Mouse (Mus musculus) regulatory T cell (primary cell): ENCODE data around the gene M1ap.

Experiments used
- in situ Hi-C: fragments of 300-600 bp; cut with MboI, MseI; formaldehyde crosslinking; loops from one replicate; pipeline ENCODE4 v1.15.1; 2025; ENCODE audit warnings: high pct_unique_total_duplicates

M1ap gene

DNA sequence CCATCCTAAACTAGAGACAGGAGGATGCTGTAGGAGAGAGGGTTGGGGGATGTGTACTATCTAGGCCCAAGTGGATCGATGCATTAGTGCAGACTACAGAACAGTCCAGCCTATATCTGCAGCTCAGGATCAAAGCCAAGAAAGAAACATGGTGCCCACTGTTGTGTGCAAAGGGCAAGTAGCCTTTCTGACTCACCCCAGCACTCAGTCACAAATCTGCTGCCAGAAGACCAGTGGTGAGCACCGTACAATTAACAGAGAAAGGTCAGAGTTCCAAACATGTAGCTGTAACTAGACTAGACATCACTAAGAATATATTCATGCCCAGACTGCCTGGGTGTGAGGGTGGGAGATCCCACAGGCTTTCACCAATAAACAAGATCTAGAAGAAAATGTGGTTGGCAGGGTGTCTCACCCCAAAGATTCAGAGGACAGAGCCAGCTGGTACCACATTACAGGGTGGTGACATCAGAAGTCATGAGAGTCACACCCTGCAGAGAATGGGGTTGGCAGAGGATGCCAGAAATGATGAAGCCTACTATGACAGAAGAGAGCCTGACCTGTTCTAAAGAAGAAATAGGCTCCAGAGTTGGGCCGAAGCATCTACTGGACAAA lies 12.0 kb upstream of the M1ap start:
- in situ Hi-C loops, result no loop called here

DNA sequence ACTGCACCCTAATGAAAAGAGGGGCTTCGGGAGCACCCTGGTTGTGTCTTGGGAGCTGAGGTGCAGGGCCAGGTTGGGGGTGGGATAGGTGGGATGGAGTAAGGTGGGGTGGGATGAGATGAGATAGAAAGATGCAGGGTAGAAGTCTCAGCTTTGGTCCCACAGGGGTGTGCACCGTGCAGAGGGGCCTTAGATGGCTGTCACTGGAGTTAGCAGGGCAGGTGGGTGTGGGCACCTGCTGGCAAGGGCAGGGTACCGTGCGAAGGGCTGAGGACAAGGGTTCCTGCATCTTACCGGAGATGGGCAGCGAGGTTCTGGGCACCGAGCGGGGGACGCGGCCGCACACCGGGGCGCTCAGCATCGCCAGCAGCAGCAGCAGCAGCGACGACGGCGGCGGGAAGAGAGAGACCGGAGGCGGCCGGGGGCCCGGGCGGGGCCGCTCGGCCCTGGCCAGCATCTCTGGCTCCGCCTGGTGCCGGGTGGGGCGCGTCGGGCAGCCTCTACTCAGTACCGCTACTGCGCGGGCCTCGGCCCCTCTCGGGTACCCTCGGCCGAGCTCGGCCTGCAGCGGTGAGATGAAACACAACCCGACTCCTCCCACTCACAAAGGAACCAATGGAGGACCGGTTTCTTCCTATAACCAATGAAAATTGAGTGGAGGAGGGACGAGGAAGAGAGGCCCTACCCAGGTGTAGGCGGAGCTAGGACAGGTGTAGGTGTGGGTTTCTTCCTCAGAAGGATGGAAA lies 7.4 kb upstream of the M1ap start, which contains the start of gene Sema4f:
Gene Sema4f, minus strand, starts transcription at position 603 of the 746 bp plus-strand sequence.
- in situ Hi-C loops, result no loop called here

DNA sequence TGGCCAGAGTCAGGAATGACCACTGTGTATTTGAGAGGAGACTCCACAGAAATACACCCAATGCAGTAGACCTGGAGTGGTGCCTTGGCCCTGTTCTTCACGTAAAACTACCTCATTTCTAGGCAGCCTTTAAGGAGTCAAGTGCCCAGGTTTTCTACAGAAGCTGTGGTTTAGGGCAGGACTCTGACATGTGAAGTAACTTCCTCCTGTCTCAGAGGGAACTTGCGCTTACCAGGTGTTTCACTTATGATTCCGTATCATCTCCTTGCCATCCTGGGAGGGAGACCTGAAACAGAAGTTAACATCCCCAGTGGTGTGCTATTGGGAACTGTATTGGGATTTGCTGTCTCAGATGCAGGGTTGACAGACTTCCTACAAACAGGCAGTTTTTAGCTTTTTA lies 5.9 kb upstream of the M1ap start:
- in situ Hi-C loops, result no loop called here

DNA sequence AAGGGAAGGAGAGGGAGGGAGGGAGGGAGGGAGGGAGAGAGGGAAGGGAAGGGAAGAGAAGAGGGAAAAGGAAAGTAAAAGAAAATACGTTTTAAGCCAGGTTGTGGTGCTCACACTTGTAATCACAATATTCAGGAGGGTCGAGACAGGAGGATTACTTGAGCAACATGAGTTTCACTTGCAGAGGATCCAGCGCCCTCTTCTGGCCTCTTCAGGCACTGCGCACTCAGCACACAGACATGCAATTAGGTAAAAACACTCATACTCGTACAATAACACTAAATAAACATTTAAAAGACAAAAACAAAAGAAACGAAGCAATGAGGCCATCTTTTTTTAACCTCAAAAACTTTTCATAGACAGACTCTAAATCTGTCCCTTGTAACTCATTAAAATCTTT lies 952 bp upstream of the M1ap start:
- in situ Hi-C loops, result no loop called here

DNA sequence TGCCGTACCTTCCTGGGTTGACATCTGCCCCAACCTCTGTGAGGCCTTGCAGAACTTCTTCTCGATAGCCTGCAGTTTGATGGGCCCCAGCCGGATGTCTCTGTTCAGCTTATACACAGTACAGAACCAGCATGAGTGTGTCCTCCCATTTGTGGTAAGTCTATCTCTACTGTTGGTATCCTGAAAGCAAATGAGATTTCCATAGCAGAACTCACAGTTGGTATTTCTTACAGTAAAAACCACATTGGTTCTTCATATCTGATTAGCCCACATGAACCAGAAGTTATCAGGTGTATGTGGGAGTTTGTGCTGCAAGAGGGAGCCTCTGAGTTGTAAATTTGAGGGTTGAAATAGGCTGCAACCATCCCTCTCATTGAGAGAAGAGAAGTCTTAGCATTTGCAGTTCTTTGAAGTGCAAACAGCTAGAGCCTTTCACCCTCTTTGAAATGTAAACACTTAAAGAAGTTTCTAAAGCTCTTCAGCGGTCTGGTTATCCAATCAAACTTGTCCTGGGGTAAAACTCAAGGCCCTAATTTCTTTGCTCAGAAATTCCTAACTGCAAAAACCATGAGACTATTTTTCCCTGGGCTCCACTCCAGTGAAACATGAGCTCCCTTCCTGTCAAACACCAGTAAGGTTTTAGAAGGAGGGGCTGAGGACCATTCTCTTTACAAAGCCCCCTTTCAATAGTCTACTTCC lies 10.0 kb downstream of the M1ap start:
- in situ Hi-C loops, result no loop called here

DNA sequence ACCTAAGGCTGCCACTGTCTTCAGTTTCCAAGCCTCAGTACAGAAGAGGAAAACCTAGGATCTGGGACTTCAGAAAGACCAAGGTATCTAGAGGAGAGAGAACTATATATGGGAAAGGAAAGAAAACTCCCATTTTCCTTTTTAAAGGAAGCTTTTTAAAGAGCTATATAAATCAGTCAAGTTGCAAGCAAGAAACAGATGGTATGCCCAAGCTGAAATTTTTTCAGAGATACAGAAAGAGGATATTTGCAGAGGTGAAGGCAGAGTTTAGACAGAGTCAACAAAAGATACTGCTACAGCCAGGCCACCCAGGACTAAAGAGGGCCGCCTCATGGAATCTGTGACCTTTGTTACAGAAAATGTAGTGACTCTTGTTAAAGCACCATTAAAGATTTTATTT lies 15.0 kb downstream of the M1ap start:
- in situ Hi-C loops, result no loop called here

DNA sequence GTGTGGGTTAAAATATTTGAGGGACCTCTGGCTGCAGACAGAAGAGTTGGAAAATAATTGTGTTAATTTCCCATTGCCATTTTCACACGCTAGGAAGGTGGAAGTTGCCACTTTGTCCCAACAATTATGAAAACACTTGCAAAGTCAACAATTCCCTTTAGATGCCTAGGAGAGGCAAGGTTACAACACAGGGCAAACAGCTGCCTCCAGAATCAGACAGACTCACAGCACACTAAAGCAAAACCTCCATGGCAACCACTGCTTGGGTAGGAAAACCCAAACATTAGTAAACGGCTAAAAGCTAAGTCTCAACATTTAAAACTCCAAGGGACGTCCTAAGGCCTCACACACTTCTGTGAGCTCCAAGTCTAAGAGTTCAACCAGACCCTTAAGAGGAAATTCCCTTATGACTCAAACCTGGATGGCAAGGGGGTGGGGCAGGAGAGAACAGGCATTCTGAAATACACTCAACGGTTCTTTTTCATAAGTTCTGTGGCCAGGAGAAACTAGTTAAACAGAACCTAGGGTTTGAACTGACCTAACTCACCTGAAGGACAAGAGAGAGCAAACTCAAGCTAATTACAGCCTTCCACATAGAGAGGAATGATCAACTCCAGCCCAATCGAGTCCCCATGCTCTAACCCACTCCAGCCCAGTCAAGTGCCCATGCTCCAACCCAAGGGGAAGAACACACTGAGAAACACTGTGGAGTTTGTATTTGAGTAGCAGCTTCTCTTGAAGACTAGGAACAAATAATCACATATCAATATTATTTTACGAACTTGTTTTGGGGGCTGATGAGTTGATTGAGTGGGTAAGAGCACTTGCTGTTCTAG lies 22.8 kb downstream of the M1ap start:
- in situ Hi-C loops, result loop anchor here (5.0 kb wide), 1 partner anchor 52 kb away; no protein-coding TSS in a partner anchor

DNA sequence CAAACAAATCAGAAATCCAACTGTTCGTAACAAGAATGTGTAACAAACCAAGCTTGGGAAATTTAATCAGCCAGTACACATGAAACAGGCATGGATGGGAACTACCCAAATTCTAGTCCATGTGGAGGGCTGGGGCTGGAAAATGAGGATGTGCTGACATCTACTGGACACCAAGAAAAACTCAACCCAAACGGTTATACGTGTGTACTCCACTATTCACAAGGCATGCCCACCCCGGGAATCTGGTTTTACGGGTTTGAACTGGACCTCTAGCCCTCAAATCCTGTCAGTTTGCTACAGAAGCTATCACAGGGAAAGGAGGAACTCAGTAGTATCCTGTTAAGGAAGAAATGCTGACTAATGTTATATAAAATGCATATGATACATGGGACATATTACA lies 24.3 kb downstream of the M1ap start:
- in situ Hi-C loops, result no loop called here

DNA sequence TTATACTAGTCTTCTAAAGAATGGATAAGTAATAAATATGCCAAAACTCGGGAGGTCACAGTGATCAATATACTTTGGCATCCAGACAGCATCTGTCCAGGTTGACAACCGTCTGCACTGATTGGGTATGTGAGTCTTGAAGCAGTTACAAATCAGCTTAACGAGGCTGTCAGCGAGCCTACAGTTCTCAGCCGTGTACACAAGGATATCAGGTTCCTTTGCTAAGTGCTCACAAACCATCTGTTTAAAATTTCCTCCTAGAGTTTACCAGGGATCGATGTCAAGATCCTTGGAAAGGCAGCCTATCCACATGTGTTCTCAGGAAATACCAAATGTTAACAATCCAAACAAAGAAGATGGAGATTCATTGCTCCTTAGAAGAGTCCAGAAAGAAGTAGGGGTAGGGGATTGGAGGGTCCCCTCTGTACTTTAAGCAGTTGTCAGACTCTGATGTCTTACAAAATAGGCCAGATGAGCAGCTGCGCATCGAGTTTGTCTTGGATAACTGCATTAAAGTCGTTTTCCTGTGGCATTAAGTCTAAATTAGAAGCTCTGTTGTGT lies 40.8 kb downstream of the M1ap start:
- in situ Hi-C loops, result no loop called here

DNA sequence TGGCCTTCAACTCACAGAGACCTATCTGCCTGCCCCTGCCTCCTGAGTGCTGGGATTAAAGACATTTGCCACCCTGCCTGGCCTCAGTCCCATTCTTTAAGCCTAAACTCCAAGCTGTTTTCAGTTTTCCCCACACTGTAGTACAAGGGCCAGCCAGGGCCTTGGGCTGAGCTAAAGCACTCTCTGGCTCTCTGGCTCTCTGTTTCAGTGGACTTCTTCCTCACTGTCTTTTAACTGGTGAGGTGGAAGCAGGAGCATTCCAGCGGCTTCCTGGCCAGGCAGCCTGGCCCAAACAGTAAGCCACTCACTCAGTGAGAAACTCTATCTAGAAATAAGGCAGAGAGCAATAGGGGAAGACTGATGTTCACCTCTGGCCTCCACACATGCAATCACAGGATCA lies 47.0 kb downstream of the M1ap start:
- in situ Hi-C loops, result no loop called here

DNA sequence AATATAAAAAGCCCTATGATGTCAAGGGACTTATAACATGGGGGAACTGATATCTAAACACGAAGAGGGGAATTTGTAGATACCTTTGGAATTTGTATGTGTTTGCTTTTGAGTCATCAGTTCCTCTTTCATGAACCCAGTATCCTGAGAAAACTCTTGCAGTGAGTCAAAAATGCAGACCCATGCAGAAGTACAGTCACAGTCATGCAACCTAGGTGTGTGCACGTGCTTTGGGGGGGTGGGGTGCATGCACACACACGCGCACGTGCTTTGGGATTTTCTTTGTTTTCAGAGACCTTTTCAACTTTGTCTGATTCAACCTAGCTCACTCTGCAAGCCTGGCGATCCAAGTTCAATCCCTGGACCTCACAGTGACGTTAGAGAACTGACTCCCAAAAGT lies 47.7 kb downstream of the M1ap start:
- in situ Hi-C loops, result no loop called here

DNA sequence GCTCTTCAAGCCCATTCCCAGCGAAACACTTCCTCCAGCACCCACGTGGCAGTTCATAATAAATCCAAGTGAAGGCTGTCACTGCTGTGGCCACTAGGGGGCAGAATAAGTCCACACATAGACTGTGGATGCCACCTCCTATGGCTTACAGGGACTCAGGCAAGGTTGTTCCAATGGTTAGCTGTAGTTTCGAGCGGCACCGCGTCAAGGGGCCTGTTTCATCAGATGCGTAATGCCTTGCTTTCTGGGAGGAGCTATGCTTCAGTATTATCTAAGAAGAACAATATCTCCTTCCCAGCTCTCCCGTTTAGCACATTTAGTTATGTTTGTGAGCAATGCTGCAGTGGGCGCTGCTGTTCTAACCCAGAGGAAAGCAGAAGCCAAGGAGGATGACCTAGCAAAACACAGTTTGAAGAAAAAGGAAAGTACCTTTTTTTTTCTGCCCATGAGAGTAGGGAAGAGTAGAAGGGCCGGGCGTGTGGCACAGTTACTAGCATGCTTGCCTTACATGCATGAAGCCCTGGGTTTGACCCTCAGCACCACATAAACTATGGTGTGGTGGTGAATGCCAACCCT lies 50.1 kb downstream of the M1ap start:
- in situ Hi-C loops, result loop anchor here (5.0 kb wide), 1 partner anchor 100 kb away; no protein-coding TSS in a partner anchor

DNA sequence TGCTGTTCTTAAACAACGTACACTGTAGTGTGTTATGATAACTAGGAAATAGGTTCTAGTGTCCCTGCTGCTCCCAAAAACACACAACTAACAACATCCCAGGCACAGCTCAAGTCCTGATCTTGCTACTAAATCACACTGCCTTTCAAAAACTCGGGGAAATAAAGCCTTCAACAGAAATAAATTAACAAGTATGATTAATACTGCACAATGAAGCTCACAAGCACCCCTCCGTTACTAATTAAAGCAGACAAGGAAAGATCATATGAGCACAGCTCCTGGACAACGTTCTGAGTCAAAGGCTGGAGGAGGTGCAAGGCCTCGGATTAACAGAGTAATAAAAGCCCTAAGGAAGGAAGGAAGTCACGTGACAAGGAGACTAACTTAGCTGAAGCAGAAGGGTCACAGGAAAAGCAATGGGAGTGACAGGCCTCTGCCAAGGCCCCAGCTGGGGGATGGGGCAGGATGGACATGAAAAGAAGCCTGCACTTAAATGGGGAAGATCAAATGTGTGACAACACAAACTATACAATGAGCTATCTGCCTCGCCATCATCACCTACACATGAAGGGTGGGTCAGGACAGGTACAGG lies 50.9 kb downstream of the M1ap start:
- in situ Hi-C loops, result loop anchor here (5.0 kb wide), 1 partner anchor 100 kb away; no protein-coding TSS in a partner anchor

DNA sequence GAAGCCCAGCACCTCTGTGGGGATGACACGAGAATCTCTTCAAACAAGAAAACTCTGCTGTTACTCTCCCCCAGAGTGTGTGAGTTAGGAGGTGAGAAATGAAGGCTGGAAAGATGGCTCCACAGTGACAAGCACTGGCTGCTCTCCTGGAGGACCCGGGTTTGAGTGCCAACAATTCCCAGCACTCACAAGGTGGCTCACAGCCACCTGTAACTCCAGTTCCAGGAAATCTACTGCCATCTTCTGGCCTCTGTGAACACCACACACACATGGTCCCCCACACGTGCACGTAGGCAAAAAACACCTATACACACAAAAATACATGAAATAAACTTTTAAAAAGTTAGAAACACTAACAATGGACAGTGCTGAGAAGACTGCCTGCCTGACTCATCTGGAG lies 51.6 kb downstream of the M1ap start:
- in situ Hi-C loops, result loop anchor here (5.0 kb wide), 1 partner anchor 99 kb away; no protein-coding TSS in a partner anchor

DNA sequence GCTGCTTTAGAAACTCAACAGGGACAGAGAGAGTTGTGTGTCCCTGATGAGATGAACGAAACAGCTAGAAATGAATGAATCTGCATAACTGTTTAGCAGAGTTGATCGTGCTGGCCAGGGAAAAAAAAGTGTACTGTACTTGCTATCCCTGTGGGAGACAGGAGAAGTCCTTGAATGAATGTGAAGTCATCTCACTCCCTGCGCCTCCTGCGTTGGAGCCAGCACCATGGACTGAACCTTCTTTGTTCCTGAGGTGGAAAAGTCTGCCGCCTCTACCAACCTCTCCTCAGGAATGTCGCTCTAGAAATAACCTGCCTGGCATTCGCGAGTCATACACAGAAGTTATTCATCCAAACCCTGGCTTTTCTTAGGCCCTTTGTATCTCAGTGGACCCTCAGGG lies 53.3 kb downstream of the M1ap start:
- in situ Hi-C loops, result loop anchor here (5.0 to 10.0 kb wide), 3 partner anchors 55 to 267 kb away; partner anchors contain the start of genes Aup1, Dqx1 and Htra2

DNA sequence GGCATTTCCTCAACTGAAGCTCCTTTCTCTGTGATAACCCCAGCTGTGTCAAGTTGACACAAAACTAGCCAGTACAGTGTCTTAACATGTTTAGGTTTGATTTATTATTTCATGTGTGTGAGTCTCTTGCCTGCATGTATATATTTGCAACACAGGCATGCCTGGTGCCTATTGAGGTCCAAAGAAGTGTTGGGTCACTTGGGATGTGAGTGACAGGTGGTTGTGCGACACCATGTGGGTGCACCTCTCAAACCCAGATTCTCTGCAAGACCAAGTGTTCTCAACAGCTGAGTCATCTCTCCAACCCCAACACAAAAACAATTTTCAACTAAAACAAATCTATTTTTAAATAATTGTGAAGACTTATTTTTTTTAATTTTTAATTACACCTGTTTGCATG lies 56.4 kb downstream of the M1ap start:
- in situ Hi-C loops, result loop anchor here (5.0 to 10.0 kb wide), 2 partner anchors 52 to 264 kb away; partner anchors contain the start of genes Aup1, Dqx1 and Htra2

DNA sequence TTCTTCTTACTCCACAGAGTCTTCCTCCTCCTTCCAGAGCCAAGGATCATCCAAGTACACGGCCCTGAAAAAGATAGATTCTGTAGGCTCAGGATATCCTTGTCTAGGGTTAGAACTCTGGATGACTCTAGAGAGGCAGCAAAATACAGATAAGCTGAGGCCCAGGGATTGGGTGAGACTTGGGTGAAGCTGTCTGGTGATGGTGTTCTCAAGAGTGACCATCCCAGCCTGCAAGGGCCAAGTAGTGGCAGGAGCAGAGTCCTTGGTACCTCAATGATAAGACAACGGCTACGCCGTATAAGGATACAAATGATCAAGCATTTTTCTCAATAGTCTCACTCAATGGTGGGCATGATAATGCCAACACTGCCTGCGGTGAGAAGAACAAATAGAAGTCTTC lies 57.1 kb downstream of the M1ap start:
- in situ Hi-C loops, result loop anchor here (5.0 to 10.0 kb wide), 2 partner anchors 51 to 263 kb away; partner anchors contain the start of genes Aup1, Dqx1 and Htra2

DNA sequence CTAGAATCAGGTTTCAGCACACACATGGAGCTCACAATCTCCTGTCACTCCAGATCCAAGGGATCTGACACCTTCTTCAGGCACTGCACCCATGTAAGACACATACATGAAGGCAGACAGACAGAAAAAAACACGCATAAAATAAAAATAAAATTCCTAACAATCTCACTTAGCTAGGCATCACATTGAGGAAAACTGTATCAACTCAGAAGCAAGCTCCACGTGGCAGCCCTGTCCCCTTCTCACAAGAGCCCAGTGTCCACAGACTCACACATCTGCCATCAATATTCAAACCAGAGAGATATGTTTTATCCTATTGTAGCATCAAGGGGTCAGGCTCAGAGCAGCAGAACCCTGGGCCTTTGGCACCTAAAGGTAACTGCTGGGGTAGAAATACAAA lies 57.6 kb downstream of the M1ap start:
- in situ Hi-C loops, result loop anchor here (5.0 to 10.0 kb wide), 2 partner anchors 50 to 263 kb away; partner anchors contain the start of genes Aup1, Dqx1 and Htra2

DNA sequence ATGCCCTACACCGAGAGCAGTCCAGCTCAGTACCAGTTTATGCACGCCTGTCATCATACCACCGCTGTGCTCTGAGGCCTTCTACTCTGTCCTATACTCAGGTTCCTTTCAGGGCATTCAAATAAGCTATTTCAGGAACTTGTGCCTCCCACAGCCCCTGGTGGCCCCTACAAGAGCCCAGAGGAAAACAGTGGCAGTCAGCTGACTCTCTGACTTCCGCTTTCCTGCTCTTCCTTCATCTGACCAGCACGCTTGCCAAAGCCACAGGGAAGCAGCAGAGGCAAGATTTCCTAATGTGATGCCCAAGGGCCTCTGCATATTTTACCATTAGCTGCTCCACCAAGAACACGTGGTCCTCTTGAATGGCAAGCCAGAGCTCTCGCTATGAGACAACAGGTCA lies 58.2 kb downstream of the M1ap start:
- in situ Hi-C loops, result loop anchor here (5.0 to 10.0 kb wide), 2 partner anchors 50 to 262 kb away; partner anchors contain the start of genes Aup1, Dqx1 and Htra2

DNA sequence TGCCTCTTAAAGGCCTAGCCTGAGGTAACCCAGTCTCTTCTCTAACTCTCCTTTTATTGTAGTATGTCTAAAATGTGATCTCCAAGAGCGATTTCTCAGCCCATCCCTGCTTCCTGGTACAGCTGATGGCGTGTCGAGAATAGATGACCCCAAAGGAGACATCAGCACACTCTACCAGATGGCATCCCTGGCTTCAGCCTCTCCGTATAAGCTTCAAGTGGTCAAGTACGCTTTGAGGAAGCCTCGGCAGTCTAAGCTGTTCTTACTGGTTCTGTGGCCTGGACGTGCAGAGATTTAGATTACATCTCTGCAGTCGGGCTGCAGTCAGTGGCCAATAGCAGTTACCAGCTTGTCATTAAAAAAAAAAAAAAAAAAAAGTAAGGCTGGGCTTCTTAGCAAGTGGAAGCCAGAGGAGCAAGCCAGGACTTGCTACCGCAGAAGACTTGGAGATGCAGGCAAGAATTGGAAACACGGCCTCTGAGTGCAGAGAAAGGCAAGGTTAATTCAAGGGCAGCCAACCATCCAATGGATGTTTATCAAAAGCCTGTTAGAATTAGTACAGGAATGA lies 58.8 kb downstream of the M1ap start:
- in situ Hi-C loops, result loop anchor here (10.0 kb wide), 1 partner anchor 49 kb away; the partner anchor contains the start of genes Aup1, Dqx1 and Htra2
